Mouse (Mus musculus) brown adipose tissue, adult 24 weeks (tissue): ENCODE measurements around the gene Bcorl1. TPM values are rescaled to one million over a fixed set of nuclear protein-coding genes. Genes with fewer than 3 reads are reported as not detected.

Source experiments
- H3K27ac ChIP-seq: fragments of 200-500 bp; replicated peaks from 2 replicates; pipeline ENCODE4 v1.5.1; 2012; ENCODE audit warnings: low read depth, mild to moderate bottlenecking, low read length
- H3K4me1 ChIP-seq: fragments of 200-500 bp; 2 replicates; pipeline ENCODE4 v1.6.1; 2012; ENCODE audit warnings: low read length, mixed read lengths; ENCODE audit not compliant: control insufficient read depth, insufficient read depth, insufficient read length
- H3K4me3 ChIP-seq: fragments of 200-500 bp; 2 replicates; pipeline ENCODE4 v1.5.1; 2012; ENCODE audit warnings: low read depth, mild to moderate bottlenecking, low read length, moderate library complexity; ENCODE audit not compliant: insufficient read depth
- polyA plus RNA-seq: library from polyadenylated mRNA; stranded (reverse); fragments of >200 nt; gene quantifications from 2 replicates; pipeline ENCODE4 v1.2.4, GENCODE M21; 2012; ENCODE audit not compliant: missing spikeins, insufficient read depth, insufficient read length

The Bcorl1 gene
- polyA plus RNA-seq, 1 experiment, result 8.8 TPM

GRCm38 (mm10) chrX:48444677-48445076 is 103.5 kb downstream of the Bcorl1 start:
- Histone ChIP-seq H3K4me1 (peaks cover 6% of the 10 kb centered on the region), H3K27ac (no peak overlapping the region), H3K4me3 (no peak overlapping the region)

- H3K27ac ChIP-seq, result no peak overlapping the region
- peaks cover 3% of the 10 kb centered on the region for H3K4me1 ChIP-seq
- H3K4me3 ChIP-seq, result no peak overlapping the region
Observed at GRCm38 (mm10) chrX:48449646-48450045, 108.5 kb downstream of the Bcorl1 start.

GRCm38 (mm10) chrX:48452231-48452890 is 111.2 kb downstream of the Bcorl1 start:
- peak overlapping the region; percentile 65 for H3K4me3 ChIP-seq
- peak overlapping the region; percentile 78 for H3K27ac ChIP-seq
- 0 out of 2 replicates have a peak, but pooled peaks cover 2% of the 10 kb centered on the region for H3K4me1 ChIP-seq

- Histone ChIP-seq H3K4me1 (0 out of 2 replicates have a peak, but pooled peaks cover 2% of the 10 kb centered on the region), H3K27ac (peak overlapping the region; percentile 78), H3K4me3 (peak overlapping the region; percentile 65)
Observed at GRCm38 (mm10) chrX:48452931-48453673, 111.9 kb downstream of the Bcorl1 start.

- H3K4me1 ChIP-seq, result 0 out of 2 replicates have a peak, but pooled peaks cover 2% of the 10 kb centered on the region
- peak overlapping the region; percentile 66 for H3K4me3 ChIP-seq
- peak overlapping the region; percentile 80 for H3K27ac ChIP-seq
Observed at GRCm38 (mm10) chrX:48453736-48454494, 112.8 kb downstream of the Bcorl1 start.

- Histone ChIP-seq H3K4me3 (peak overlapping the region; percentile 66), H3K27ac (peak overlapping the region; percentile 72), H3K4me1 (0 out of 2 replicates have a peak, but pooled peaks cover 2% of the 10 kb centered on the region)
Observed at GRCm38 (mm10) chrX:48454495-48454878, 113.3 kb downstream of the Bcorl1 start.

GRCm38 (mm10) chrX:48455018-48455417 is 113.9 kb downstream of the Bcorl1 start:
- peak overlapping the region; percentile 45 for H3K27ac ChIP-seq

GRCm38 (mm10) chrX:48456956-48457355 is 115.8 kb downstream of the Bcorl1 start:
- Histone ChIP-seq H3K4me1 (no peaks in the 10 kb centered on the region), H3K27ac (no peak overlapping the region), H3K4me3 (no peak overlapping the region)

More at GRCm38 (mm10) chrX:48455018-48455417, 113.9 kb downstream of the Bcorl1 start:
- Histone ChIP-seq H3K4me3 (peak overlapping the region; percentile 66), H3K4me1 (0 out of 2 replicates have a peak, but pooled peaks cover 2% of the 10 kb centered on the region)

Other genes with a start within 250 kb of the Bcorl1 start
- 1.2 and 3.1 TPM in 2 replicates for gene Xpnpep2, start 232.6 kb upstream of the Bcorl1 start, polyA plus RNA-seq
- gene Sash3, start 194.9 kb upstream of the Bcorl1 start, polyA plus RNA-seq, result 1.3 and 1.4 TPM in 2 replicates
- 8.3 and 12.0 TPM in 2 replicates for gene Zdhhc9, start 132.5 kb upstream of the Bcorl1 start, polyA plus RNA-seq
- 5.1 and 5.6 TPM in 2 replicates for gene Utp14a, start 84.5 kb upstream of the Bcorl1 start, polyA plus RNA-seq
- 1.9 and 2.6 TPM in 2 replicates for gene Elf4, start 121.8 kb downstream of the Bcorl1 start, polyA plus RNA-seq
- 121 and 191 TPM in 2 replicates for gene Aifm1, start 172.2 kb downstream of the Bcorl1 start, polyA plus RNA-seq
- not detected in 2 replicates for gene Rab33a, start 177.9 kb downstream of the Bcorl1 start, polyA plus RNA-seq